Mouse (Mus musculus) megakaryocyte-erythroid progenitor cell, adult 5-6 weeks (primary cell): Measurements from ENCODE around the gene Psmd2. TPM values are rescaled to one million over a fixed set of nuclear protein-coding genes. Genes with fewer than 3 reads are reported as not detected.

Source experiments
- ATAC-seq: replicated peaks from 2 replicates; pipeline ENCODE4 v1.8.0; 2016; ENCODE audit warnings: mild to moderate bottlenecking, inconsistent platforms; ENCODE audit not compliant: severe bottlenecking, poor library complexity, low FRiP score, low TSS enrichment
- total RNA-seq, 2 experiments: library from RNA; stranded (forward) in 1 of 2; stranded (reverse) in 1 of 2; fragments of 200-1000, 215-1000 nt in 1 of 2; fragments of >200 nt in 1 of 2; fragmentation: Nextera tagmentation in 1 of 2; gene quantifications; 2 replicates each; pipeline ENCODE4 v1.2.3; 2014 to 2017

The Psmd2 gene
- total RNA-seq, 2 experiments from 2014 or later, result 233 to 234 TPM

GRCm38 (mm10) chr16:20695622-20696323, 44.3 kb downstream of the Psmd2 start:
- ATAC-seq, result no peak

- no peak for ATAC-seq
These were observed 47.8 kb downstream of the Psmd2 start for GRCm38 (mm10) chr16:20699266-20699665.

GRCm38 (mm10) chr16:20700036-20700435, 48.6 kb downstream of the Psmd2 start:
- no peak for ATAC-seq

GRCm38 (mm10) chr16:20701316-20701715, 49.9 kb downstream of the Psmd2 start:
- ATAC-seq, result no peak

GRCm38 (mm10) chr16:20701729-20702521, 50.5 kb downstream of the Psmd2 start:
- no peak for ATAC-seq

GRCm38 (mm10) chr16:20702522-20702893, 51.1 kb downstream of the Psmd2 start:
- ATAC-seq, result peak; percentile 79

- no peak for ATAC-seq
These were observed 51.6 kb downstream of the Psmd2 start for GRCm38 (mm10) chr16:20703071-20703470.

- 0 out of 2 replicates have a peak, but pooled peaks have one; percentile 29 for ATAC-seq
These were observed 52.4 kb downstream of the Psmd2 start for GRCm38 (mm10) chr16:20703699-20704400.

GRCm38 (mm10) chr16:20705786-20706185, 54.3 kb downstream of the Psmd2 start:
- ATAC-seq, result no peak

GRCm38 (mm10) chr16:20706407-20707055, 55.1 kb downstream of the Psmd2 start:
- no peak for ATAC-seq

- no peak for ATAC-seq
These were observed 56.9 kb downstream of the Psmd2 start for GRCm38 (mm10) chr16:20708220-20708938.

- ATAC-seq, result no peak
These were observed 57.7 kb downstream of the Psmd2 start for GRCm38 (mm10) chr16:20708939-20709734.

- ATAC-seq, result no peak
These were observed 58.9 kb downstream of the Psmd2 start for GRCm38 (mm10) chr16:20710370-20710769.

- ATAC-seq, result peak; percentile 47
These were observed 59.4 kb downstream of the Psmd2 start for GRCm38 (mm10) chr16:20710810-20711209.

GRCm38 (mm10) chr16:20712190-20712589, 60.7 kb downstream of the Psmd2 start:
- no peak for ATAC-seq

GRCm38 (mm10) chr16:20712889-20713288, 61.4 kb downstream of the Psmd2 start:
- ATAC-seq, result 0 out of 2 replicates have a peak, but pooled peaks have one; percentile 16
